Mouse (Mus musculus) liver, adult (tissue): Measurements from ENCODE around the gene Slc22a5.

ENCODE experiments used
- GATA4 ChIP-seq: IDR thresholded peaks from 2 replicates; pipeline ENCODE4 v1.6.1; 2014; ENCODE audit warnings: mild to moderate bottlenecking, low read length; ENCODE audit not compliant: insufficient replicate concordance

The Slc22a5 gene

GRCm38 (mm10) chr11:53851795-53852194, 39.7 kb downstream of the Slc22a5 start:
- no peak for TF ChIP-seq GATA4

GRCm38 (mm10) chr11:53849588-53850320, 41.7 kb downstream of the Slc22a5 start:
- no peak for TF ChIP-seq GATA4

GRCm38 (mm10) chr11:53845680-53846079, 45.8 kb downstream of the Slc22a5 start:
- no peak for TF ChIP-seq GATA4

- no peak for TF ChIP-seq GATA4
These were observed 48.4 kb downstream of the Slc22a5 start for GRCm38 (mm10) chr11:53843106-53843505.

GRCm38 (mm10) chr11:53842161-53842581, 49.3 kb downstream of the Slc22a5 start:
- no peak for TF ChIP-seq GATA4

- TF ChIP-seq GATA4 = no peak
These were observed 49.9 kb downstream of the Slc22a5 start for GRCm38 (mm10) chr11:53841514-53841913.

GRCm38 (mm10) chr11:53839663-53840642, 51.5 kb downstream of the Slc22a5 start:
- no peak for TF ChIP-seq GATA4

- TF ChIP-seq GATA4 = no peak
These were observed 52.3 kb downstream of the Slc22a5 start for GRCm38 (mm10) chr11:53839147-53839546.

- TF ChIP-seq GATA4 = no peak
These were observed 53.7 kb downstream of the Slc22a5 start for GRCm38 (mm10) chr11:53837731-53838130.

GRCm38 (mm10) chr11:53835379-53836010, 56.0 kb downstream of the Slc22a5 start:
- no peak for TF ChIP-seq GATA4

- no peak for TF ChIP-seq GATA4
These were observed 66.1 kb downstream of the Slc22a5 start for GRCm38 (mm10) chr11:53825409-53825808.

- no peak for TF ChIP-seq GATA4
These were observed 69.5 kb downstream of the Slc22a5 start for GRCm38 (mm10) chr11:53821945-53822338.

- no peak for TF ChIP-seq GATA4
These were observed 70.1 kb downstream of the Slc22a5 start for GRCm38 (mm10) chr11:53821230-53821944.

- TF ChIP-seq GATA4 = no peak
These were observed 70.8 kb downstream of the Slc22a5 start for GRCm38 (mm10) chr11:53820516-53821170.
